Mouse (Mus musculus): ENCODE measurements around the gene Ltbp1.

Gene Ltbp1

DNA sequence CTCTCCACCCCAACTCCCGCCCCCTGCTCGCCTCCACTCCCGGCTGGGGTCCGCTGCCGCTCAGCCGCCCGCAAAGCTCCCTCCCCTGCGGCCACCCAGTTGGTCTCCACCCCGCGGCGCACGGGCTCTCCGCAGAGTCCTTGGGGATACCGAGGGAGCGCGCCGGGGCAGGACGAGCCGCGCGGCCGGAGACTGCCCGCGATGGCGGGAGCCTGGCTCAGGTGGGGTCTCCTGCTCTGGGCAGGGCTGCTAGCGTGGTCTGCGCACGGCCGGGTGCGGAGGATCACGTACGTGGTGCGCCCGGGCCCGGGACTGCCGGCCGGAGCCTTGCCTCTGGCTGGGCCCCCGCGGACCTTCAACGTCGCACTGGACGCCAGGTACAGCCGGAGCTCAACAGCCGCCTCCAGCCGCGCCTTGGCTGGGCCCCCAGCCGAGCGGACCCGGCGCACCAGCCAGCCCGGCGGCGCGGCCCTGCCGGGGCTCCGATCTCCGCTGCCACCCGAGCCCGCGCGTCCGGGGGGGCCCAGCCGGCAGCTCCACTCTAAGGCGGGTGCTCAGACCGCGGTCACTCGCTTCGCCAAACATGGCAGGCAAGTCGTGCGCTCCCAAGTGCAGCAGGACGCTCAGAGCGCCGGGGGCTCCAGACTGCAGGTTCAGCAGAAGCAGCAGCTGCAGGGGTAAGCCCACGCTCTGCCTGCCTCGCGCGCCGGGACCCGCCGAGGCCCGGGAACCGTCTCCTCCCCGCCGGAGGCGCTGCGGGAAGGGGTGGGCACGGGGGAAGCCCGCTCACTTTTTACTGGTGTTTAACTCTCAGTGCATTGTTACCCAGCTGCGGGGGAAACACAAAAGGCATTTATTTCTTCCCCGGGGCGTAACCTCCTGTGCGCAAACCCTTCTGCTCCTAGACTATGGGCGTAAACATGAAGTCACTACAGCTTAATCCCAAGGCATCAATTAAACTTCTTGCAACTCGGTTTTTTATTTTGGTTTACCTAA lies 615 bp downstream of the Ltbp1 start:
- peak; percentile 34 to 57 for DNase-seq

DNA sequence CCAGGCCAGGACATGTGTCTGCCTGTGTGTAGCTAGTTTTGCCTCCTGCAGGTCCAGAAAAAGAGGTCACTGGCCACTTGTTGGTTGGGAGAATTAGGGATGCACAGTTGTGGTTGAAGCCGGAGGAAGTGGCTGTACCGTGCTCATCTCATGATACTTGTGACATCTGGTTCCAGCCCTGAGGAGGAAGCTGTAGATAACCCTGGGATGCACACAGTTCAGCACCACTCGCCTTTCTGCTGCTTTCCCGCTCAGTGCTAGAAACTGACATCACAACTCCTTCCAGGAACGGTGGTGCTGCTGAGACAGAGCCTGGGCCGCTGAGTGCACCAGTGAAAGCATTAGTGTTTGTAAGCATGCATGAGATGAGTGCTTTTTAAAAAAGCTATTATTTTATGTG lies 5.6 kb downstream of the Ltbp1 start:
- no peak for DNase-seq

DNA sequence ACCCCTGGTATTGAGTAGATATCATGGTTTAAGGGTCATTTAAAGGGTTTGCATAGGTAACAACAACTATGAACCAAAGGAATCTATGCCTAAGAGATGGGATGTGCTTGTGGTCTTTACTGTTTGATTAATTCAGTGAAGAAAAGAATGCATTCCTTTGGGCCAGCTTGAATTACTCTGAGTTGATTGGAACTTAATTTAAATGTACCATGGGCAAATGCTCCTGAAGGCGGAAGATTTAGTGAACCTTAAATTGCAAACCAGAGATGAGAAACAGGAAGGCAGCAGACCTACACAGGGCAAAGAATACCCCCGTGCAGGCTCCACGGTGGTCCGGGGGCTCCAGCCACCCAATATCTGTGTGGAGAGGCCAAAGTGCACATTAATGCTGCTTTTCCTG lies 7.8 kb downstream of the Ltbp1 start:
- DNase-seq, result no peak

DNA sequence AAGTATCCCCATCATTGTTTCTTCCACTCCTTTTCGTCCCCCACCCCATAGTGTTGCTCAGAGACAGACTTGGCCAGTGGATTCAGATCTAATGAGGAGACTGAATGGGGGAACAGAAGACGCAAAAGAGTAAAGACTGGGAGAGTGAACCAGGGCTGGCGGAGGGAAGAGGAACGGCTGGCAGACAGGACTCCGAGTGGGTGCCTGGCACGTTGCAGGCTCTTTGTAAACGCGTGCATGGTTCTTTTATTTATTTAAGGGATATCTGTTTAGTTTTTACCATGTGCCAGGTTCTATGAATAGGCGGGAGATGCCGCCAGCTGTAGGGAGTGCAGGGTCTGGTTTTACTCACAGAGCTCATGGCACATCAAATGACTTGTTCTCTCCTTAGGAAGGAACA lies 8.5 kb downstream of the Ltbp1 start:
- DNase-seq, result no peak

DNA sequence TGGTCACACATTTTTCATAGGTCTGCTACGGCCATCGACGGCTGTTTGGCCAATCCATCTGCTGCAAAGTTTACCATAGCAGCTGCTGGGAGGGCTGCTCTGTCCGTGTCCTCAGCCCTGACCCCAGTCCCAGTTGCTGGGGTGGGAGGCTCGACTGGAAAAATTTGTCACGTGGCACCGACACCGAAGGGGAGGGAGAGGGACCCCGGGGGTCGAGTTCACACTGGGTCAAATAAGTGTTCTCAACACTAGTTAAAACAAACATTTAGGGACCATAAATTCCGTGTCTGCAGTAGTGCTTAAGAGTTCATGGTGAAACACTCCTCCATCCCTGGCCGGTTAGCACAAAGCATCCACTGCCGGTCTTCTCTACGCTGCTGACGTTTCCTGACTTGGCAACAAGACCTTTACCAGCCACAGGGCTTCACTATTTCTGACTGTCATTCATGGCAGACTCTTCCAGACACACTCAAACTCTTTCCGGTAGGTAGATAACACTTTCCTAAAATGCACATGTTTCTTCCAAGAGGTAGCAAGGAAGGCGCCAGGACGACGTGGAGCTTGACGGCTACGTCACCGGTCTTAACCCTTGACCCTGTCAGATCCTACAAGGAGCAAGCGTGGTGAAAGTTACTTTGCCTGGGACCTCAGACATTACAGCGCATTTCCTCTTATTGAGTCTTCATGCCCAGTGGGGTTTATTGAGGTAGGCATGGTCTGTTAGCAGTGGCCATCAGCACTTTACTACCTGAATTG lies 9.4 kb downstream of the Ltbp1 start:
- DNase-seq, result peak; percentile 40 to 71

DNA sequence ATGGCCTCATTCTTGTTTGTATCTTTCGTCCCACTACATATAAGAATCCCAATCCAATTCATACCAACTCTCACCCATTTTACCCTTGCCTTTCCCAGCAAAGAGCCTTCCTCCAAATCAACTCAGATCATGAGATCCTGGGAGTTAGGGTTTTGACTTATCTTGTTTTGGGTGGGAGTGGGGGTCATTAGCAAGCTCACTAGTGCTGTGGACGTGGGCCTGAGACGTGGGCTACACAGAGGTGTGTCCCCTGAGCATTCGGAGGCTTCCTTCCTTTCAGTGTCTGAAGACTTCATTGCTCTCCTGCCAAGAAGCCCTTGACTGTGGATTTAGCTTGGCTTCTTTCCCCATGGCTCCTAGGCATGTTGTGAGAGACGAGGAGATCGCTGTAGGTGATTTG lies 10.2 kb downstream of the Ltbp1 start:
- DNase-seq, result no peak

DNA sequence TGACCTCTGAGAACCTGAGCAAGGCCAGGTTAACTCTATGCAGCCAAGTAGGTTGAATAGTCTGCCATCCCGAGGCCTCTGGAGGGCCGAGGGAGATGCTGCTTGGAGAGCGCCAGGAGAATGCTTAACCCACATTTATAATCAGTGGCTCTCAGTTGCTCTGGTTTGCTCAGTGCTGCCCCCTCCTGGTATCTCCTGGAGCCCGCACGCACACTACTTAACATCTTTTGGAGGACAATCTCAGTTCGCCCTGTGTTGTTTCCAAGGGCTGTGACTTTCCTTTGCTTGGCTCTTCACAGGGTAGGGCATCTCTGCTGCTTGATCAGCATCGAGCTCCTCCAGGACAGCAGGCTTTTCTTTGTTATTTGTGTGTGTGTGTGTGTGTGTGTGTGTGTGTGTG lies 12.1 kb downstream of the Ltbp1 start:
- peak in 1 of 2 experiments; percentile 40 for DNase-seq

DNA sequence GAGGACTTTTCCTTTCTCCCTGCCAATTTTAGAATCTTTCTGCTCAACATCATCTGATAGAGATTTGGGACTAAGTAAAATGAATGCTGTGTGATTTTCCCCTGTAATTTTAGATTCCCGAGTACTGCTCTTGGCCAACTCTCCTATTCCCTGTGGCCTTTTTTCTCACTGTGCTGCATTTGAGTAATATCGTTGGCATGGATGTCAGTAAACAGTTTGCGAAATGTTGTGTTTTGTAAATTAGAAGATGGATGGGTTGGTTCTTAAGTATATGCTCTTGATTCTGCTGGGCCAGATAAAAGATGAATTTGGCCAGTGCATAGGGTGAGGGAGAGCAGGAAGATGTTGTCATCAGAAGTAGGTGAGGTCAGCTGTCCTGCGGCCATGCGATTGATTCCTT lies 12.8 kb downstream of the Ltbp1 start:
- DNase-seq, result no peak

DNA sequence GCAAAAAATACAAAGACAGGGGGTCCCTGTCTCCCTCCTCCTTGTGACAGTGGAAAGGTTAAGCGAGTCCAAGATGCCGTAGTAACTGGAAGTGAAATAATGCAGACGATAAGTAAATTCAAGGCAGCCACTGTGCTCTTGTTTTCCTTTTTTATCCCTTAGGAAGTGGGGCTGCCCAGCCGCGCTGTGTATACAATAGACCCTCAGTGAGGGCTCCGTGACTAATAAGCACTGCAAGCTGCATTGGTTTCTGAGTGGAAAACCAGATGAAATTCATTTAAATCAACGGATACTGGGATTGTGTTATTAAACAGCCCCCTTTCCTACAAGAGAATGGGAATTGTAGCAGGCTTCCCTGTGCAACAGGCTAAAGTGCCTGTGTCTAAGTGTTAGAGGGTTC lies 14.7 kb downstream of the Ltbp1 start:
- no peak for DNase-seq

DNA sequence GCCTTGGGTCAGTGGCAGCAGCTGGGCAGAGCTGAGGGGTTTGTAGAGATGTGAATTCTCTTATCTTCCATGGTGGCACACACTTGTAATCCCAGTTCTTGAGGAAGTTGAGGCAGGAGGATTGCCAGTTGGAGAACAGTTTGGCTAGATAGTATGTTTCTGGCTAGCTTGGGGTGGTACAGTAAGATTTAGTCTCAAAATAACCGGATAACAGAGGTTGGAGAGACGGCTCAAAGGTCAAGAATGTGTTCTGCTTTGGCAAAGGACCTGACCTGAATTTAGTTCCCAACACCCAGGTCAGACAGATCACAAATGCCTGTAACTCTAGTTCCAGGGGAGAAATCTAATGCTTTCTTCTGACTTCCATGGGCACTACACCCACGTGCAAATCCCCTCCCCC lies 15.3 kb downstream of the Ltbp1 start:
- DNase-seq, result no peak

DNA sequence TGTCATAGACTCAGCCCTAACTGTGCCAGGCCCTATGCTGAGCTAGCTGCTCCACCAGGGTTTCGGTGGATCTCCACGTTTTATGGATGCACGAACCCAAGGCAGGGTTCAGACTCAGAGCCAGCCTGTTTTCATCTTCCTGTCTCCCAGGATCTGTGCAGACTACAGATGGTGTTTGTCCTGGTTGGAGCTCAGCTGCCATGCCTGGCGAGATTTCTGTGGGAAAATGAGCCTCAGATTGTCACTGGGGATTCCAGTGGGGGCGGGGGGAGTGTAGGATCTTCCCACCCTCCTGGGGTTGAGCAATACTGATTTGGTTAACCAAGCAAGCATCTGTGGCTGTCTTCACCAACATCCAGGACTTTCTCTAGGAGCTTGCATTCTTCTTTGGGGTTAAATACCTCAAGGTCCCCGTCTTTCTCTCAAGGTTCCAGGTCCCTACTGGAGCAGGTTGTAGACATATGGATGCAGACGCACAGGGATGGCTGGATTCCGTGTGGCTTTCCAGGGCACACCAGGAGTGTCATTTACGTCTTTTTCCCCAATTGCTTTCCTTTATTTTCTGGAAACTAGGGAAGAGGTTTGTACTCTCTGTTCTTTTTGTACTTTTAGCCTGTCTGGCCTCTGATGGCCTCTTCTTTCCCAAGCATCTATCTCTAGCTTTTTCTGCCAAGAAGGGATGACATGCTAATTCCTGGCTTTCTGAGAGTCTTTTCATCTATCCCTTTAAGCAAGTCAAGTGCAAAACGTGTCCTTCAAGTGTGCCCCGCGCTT lies 22.2 kb downstream of the Ltbp1 start:
- no peak for DNase-seq

DNA sequence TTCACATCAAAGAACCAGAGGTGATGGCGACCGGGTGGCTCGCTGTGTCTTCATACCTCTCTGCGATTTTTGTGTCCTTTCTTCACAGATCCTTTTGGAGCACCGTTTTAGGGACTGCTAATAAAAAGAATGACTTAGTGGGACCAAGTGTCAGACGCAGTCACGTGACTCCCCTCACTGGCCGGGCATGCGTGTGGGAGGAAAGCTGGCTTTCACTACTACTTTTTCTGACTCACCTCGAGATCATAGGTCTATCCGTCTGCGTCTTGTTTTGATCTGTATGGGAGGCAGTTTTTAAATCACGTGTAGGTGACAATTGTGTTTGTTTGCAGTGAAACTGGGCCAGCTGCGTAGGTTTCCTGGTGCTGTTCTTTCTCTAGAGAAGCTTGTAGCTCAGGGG lies 28.0 kb downstream of the Ltbp1 start:
- DNase-seq, result no peak

DNA sequence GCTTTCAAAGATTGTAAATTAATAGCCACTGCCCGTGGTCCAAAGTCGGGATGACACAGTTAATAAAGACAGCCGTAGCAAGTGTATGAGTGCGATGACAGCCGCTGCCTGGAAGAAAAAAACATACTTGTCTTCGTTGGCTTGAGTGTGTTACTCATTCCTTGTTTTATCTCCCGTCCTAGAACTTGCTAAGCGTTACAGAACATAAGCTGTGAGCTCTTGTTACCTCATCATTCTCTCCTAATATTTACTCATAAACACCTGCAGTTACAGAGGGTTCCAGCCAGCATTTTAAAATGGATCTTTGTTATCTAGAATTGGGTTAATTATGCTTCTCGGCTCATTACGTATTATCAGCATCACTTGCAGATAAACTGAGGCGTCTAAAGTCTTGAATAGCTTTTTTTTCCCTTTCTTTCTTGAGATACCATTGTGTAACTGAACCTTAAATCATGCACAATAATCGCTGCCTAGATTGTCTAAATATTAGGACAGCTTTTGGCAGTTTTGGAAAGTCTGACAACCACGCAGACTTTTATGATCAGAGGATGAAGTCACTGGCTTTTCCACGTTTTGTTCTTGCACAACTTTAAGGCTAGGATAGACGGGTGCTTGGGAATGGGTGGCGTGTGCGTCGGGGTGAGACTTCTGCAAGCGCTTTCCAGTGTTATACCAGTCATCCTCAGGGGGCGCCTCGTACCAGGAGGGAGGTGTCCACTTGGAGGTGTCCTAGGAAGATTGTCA lies 28.7 kb downstream of the Ltbp1 start:
- DNase-seq, result no peak

DNA sequence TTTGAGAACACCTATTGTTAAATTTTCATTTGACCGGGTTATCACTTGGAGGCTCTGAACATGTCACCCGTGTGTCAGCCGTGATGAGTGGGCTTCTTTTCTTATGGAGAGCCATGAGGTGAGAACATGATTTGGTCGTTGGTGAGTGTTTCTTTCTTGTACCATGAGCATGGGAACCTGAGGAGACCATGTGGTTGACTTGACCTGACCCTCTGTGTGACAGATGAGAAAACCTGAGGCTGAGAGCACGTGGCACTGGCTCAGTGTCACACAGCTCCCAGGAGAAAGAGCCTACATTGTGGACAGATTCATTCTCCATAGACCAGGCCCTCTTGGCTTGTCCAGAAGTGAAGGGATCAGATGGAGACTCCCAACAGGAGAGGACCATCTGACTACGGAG lies 31.5 kb downstream of the Ltbp1 start:
- DNase-seq, result no peak

DNA sequence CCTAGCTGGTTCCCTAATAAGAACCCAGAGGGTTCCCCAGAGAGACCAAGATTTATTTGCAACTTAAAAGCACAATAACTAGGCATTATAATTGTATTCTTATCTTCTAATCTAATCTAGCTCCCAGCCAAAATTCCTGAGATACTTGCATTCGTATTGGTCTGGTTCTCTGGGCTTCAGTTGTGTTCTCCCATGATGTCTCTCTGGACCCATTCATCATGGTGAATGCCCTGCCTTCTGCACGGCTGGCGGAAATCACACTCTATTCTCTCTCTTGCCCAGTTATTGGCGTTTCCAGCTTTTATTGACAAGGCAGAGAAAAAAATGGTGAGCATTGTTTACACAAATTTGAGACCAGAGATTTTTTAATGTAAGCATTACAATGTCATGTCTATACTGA lies 33.6 kb downstream of the Ltbp1 start:
- peak in 1 of 2 experiments; percentile 18 for DNase-seq

DNA sequence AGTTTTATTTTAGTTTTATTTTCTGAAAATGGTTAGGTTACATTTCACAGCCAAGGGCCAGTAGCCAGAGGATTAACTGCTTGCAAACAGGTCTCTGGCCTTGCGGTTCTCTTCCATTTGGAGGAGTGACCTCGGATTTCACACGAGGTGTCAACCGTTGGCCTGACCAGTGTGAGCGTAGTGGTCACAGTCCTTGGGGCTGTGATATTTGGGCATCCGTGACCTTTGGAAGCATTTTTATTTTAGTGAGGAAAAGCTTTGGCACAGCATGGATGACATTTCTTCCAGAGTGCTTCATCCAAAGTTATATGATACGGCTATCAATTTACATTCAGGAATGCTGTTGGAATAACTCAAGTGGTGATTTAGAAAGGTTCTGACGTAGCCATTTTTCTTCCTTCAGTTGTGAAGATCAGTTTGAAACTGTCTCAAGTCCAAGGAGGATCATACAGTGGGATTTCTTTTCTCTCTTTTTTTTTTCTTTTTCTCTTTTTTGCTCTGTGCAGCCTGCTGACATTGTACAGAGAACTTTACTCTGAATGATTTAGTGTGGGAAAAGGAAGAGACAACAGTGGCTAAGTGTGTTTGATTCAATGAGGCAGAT lies 44.1 kb downstream of the Ltbp1 start:
- no peak for DNase-seq

DNA sequence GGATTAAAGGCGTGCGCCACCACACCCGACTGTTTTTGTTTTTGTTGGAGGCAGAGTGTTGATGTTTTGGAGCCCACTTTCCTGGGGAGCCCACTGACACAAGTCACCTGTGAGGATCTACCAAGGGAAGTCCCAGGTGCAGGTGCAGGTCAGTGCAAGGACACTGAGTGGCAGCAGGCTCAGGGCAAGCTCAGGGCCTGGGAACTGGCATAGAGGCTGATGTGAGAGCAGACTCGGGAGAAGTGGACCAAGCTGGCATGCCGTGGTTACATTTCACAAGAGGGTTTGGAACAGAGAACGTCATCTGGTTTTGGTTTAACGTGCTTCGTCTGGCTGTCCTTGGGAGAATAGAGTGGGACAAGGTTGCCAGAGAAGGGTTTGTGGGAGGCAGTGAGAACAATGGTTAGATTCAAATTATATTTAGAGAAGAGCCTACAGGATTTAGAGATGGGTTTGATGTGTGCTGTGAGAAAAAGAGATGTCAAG lies 46.1 kb downstream of the Ltbp1 start:
- no peak for DNase-seq

DNA sequence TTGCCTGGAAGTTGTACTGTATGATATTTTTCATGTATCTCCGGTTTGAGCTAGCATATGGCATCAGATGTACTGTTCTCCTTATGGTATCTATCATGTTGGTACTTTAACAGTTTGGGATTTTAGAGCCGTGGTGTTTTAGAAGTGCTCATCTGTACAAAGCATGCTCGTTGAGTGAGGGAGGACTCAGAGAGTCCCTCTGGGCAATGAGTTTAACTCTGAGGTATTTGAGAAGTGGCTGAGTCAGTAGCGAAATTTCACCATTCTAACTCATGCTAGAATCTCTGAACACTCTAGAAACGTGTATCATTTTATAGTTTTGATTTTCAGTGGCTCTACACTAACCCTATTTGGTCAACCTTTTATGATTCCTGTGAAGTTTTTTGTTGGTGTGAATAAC lies 49.9 kb downstream of the Ltbp1 start:
- DNase-seq, result no peak

DNA sequence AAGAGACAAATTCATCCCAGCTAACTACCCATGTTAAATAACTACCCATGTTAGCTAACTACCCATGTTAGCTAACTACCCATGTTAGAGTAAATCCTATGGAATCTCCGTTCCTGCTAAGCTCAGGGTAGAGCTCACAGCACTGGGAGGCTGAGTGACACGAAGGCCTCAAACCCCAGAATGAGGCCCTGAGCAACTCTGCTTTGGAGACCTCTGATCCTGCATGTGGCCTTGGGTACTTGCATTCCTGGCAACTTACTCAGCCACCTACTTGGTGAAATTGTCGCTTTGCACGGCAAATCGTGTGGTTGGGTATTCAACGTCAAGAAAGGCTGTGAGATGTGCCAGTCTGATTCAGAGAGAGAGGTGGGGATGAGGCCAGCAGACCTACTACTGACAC lies 50.6 kb downstream of the Ltbp1 start:
- DNase-seq, result no peak

DNA sequence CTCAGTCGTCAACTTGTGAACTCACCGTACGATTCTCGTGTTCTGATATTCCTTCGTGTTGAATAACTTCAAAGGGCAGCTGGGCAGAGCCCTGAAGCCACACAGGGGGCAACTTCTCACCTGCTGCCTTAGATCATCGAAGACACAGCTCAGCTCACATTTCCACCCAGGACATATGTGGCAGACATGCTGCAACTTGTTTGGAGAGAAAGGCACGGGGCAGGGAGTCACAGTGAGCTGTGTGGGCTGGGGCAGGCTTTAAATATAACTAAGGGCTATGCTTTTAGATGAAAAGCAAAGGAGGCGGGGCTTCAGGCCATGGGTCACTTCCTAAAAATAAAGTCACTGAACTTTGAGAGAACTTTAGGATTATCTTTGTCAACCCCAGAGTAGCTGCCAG lies 51.3 kb downstream of the Ltbp1 start:
- DNase-seq, result no peak

DNA sequence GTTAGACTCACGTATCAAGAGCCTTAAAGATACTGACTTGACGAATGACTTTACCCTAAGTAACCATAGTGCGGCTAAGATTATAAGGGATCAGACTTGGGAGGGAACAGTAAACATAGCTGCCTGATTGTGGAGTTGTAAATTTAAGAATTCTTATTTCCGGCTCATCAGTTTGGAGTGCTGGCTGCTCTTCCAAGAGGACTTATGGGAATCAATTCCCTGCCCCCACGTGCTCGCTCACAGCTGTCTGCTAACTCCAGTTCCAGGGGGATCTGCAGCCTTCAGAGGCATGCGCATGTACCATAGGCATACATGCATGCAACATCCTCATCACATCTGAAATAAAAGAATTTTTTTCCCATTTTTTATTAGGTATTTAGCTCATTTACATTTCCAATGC lies 61.0 kb downstream of the Ltbp1 start:
- DNase-seq, result no peak

DNA sequence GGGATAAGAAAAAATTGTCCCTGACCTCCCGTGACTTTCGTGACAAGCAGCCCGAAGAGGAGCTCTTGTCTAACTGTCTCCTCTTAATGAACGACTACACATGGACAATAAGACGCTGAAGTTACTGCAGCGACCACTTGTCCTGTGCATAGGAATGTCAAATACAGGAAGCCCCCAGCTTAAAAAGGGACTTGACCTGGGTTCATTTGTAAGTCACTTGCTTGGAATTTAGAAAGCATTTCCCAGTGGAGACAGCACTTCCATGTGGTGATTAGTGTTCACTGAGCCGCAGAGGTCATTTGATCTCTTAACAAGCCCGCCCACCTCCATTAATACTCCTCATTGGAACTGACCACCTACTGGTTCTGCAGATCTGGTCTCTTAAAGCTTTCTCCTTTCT lies 61.9 kb downstream of the Ltbp1 start:
- DNase-seq, result peak; percentile 27 to 40
